Mouse (Mus musculus) ES-Bruce4 (cell line): ENCODE results near the gene Gan.

Source experiments
- CTCF ChIP-seq: IDR thresholded peaks from one replicate; pipeline ENCODE4 v1.8.1; 2011; ENCODE audit warnings: low read depth, low read length
- EP300 ChIP-seq: IDR thresholded peaks from 2 replicates; pipeline ENCODE4 v1.6.1; 2011; ENCODE audit warnings: low read depth, low read length; ENCODE audit not compliant: insufficient read depth
- POLR2A ChIP-seq: IDR thresholded peaks from one replicate; pipeline ENCODE4 v1.8.1; 2011; ENCODE audit warnings: low read length; ENCODE audit not compliant: insufficient read depth

- TF ChIP-seq POLR2A, result no peak
- TF ChIP-seq EP300, result no peak
- TF ChIP-seq CTCF, result peak; percentile 40
These were observed 30.9 kb upstream of the Gan start for GRCm38 (mm10) chr8:117127063-117127462.
